Mouse (Mus musculus) inflammation-experienced regulatory T-cells, adult 16 weeks (primary cell): Measurements from ENCODE around the gene S100a8. TPM values are rescaled to one million over a fixed set of nuclear protein-coding genes. Genes with fewer than 3 reads are reported as not detected.

Experiments used
- polyA plus RNA-seq: library from polyadenylated mRNA; unstranded; fragments of 100-300 nt; shearing (Covaris generic); gene quantifications from one replicate; pipeline ENCODE4 v1.2.1, GENCODE M21; 2017

Gene S100a8
- not detected for polyA plus RNA-seq

DNA sequence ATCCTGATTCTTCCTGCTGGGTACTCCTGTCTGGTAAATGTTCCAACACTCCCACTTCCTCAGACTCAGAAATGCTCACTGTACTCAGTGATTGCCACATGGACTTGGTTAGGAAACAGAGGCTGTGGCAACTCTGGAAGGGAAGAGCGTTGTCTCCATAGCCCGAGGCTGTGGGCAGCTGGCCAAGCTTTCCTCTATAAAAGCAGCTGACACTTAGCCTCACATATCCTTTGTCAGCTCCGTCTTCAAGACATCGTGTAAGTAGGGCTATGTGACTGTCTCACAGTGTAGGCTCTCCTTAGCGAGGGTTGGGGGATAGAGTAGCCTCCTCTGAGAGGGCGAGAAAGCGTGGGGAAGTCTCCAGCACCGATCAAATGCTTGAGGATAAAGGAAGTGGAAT lies at the start of gene S100a8:
Gene S100a8 (plus strand): TSS at position 133 of the 400 bp plus-strand sequence.

DNA sequence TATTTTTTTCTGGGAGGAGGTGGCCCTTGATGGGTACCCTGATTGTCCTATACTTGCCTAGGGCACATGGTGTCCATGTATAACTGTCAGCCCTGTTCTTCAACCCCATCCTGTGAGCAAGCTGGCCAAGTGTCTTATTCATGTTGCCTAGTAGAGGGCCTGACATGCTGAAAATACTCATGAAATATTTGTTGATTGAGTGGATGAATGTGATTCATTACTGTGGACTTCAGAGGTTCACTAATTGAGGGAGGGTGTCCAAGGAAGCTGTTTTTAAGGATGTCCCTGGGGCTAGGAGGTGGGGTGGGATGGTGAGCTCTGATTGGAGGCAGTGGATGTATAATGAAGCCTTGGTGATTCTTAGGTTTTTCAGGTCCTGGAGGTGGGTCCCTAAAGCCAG lies 15.1 kb upstream of the S100a8 start, which contains the start of gene S100a7a:
Gene S100a7a (plus strand): TSS at position 301 of the 400 bp plus-strand sequence.

DNA sequence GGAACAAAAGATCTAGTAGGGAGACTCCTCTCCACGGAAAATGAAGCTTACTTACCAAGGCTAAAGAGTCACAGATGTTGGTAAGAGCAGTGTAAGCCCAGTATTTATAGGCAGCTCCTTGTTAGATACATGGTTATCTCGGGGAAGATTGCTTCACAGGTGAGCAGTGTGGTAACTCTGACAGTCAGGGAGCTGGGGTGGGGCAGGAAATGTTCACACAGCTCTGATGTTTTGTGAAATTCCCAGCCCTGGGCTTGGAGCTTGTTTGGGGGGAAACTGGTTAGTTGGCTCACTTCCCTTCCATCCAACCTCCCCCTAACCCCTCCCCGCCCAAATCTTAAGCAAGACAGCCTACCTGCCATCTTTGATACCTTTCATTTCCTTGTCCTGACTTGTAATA lies 26.8 kb downstream of the S100a8 start, which contains the start of gene S100a9:
Gene S100a9 (minus strand): TSS at position 109 of the 400 bp plus-strand sequence.

Other genes with a start within 250 kb of the S100a8 start
- gene Ints3, start 235.4 kb upstream of the S100a8 start, polyA plus RNA-seq, result 43.9 TPM
- not detected for gene Npr1, start 203.1 kb upstream of the S100a8 start, polyA plus RNA-seq
- 116 TPM for gene Ilf2, start 192.9 kb upstream of the S100a8 start, polyA plus RNA-seq
- 132 TPM for gene Snapin, start 177.9 kb upstream of the S100a8 start, polyA plus RNA-seq
- gene Chtop, start 159.5 kb upstream of the S100a8 start, polyA plus RNA-seq, result 218 TPM
- gene S100a1, start 154.6 kb upstream of the S100a8 start, polyA plus RNA-seq, result 4.7 TPM
- 157 TPM for gene S100a13, start 154.5 kb upstream of the S100a8 start, polyA plus RNA-seq
- gene S100a14, start 142.1 kb upstream of the S100a8 start, polyA plus RNA-seq, result not detected
- gene S100a16, start 131.7 kb upstream of the S100a8 start, polyA plus RNA-seq, result 0.43 TPM
- gene S100a3, start 108.4 kb upstream of the S100a8 start, polyA plus RNA-seq, result 2.4 TPM
- 1.1 TPM for gene S100a2, start 78.7 kb upstream of the S100a8 start, polyA plus RNA-seq
- gene Gm42674, start 67.1 kb upstream of the S100a8 start, polyA plus RNA-seq, result not detected
- 209 TPM for gene S100a4, start 65.2 kb upstream of the S100a8 start, polyA plus RNA-seq
- gene S100a5, start 60.5 kb upstream of the S100a8 start, polyA plus RNA-seq, result not detected
- 374 TPM for gene S100a6, start 56.1 kb upstream of the S100a8 start, polyA plus RNA-seq
- not detected for gene S100a7a, start 15.0 kb upstream of the S100a8 start, polyA plus RNA-seq
- not detected for gene S100a9, start 26.7 kb downstream of the S100a8 start, polyA plus RNA-seq
- not detected for gene Pglyrp4, start 57.9 kb downstream of the S100a8 start, polyA plus RNA-seq
- not detected for gene Gm5849, start 108.9 kb downstream of the S100a8 start, polyA plus RNA-seq